ENCODE assay signal across 9 mouse cellular contexts in the genomic region with DNA sequence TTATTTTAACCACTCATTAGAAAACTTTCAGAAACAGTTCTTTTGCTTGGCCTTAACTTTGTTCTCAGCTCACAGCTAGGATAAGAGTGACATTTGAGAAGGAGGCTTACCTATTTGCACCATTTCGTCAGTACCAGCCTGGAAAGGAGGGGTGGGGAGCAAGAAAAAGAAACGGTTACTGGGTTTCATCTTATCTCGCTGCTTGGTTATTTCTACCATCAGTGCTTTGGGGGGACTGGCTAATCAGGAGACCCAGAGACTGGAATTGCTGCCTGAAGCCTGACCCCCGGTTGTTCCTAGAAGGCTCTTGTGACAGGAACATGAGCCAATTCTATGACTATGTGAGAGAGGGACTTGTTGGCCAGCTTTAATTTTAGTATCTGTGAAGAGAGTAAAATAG. TPM values are rescaled to one million over a fixed set of nuclear protein-coding genes. Genes with fewer than 3 reads are reported as not detected.
A peak's percentile ranks its signal among the peaks of the same experiment; 100 is the strongest.
DNase-seq lines count a peak whose midpoint lies in the region; ATAC-seq lines count a peak whose summit lies in the region.
"Had no signal": no experiment of that assay in that cellular context is flagged by ENCODE, and none has a peak within 500 bp of the region (broad histone marks: within the 10 kb centered on the region; RNA-seq: fewer than 3 reads in every experiment).

No protein-coding gene starts in this region.

- WGBS in heart, embryonic 10.5 days, result 21% methylated on average over 4 of the region's 4 CpGs
- 33% methylated on average over 4 of the region's 4 CpGs for WGBS in embryonic facial prominence, embryonic 10.5 days
- 56% methylated on average over 4 of the region's 4 CpGs for WGBS in hindbrain, embryonic 15.5 days
- WGBS in midbrain, embryonic 10.5 days, result 43% methylated on average over 4 of the region's 4 CpGs

- peaks cover 19% of the 10 kb centered on the region; the same call in 1 of the 2 replicates for H3K4me1 ChIP-seq in heart, embryonic 10.5 days
- H3K4me1 ChIP-seq in embryonic facial prominence, embryonic 10.5 days, result peaks cover 30% of the 10 kb centered on the region
- H3K4me1 ChIP-seq in hindbrain, embryonic 15.5 days (replicated peaks), result peaks cover 8% of the 10 kb centered on the region
- peaks cover 23% of the 10 kb centered on the region for H3K4me1 ChIP-seq in midbrain, embryonic 10.5 days

- DNase-seq in heart, embryonic 10.5 days (ENCODE audit: low spot score), result no peak
- no peak for DNase-seq in heart, postnatal 25 days (ENCODE audit: low spot score)
- no peak for DNase-seq in embryonic facial prominence, embryonic 10.5 days (ENCODE audit: low spot score)
- DNase-seq in midbrain, embryonic 10.5 days (ENCODE audit: low spot score), result no peak
- DNase-seq in ovary, postnatal 10 days (ENCODE audit: low spot score), result no peak
- no peak for DNase-seq in left cerebral cortex, postnatal 4 days
- no peak for DNase-seq in ovary, postnatal 36 days (ENCODE audit: low spot score)

- peak overlapping the region; percentile 97 for H3K4me2 ChIP-seq in hindbrain, embryonic 15.5 days

- H3K27me3 ChIP-seq in heart, embryonic 10.5 days (ENCODE audit: insufficient read depth, poor library complexity, severe bottlenecking), result no peaks in the 10 kb centered on the region
- no peaks in the 10 kb centered on the region for H3K27me3 ChIP-seq in embryonic facial prominence, embryonic 10.5 days (replicated peaks; ENCODE audit: low read depth, poor library complexity, severe bottlenecking)
- H3K27me3 ChIP-seq in hindbrain, embryonic 15.5 days, result no peaks in the 10 kb centered on the region
- H3K27me3 ChIP-seq in midbrain, embryonic 10.5 days (ENCODE audit: low read depth, poor library complexity, severe bottlenecking), result peaks cover 16% of the 10 kb centered on the region; the same call in 1 of the 2 replicates

- no peak for ATAC-seq in hindbrain, embryonic 15.5 days (ENCODE audit: low FRiP score, low read depth)

- H3K9me3 ChIP-seq in heart, embryonic 10.5 days, result no peaks in the 10 kb centered on the region
- peaks cover 5% of the 10 kb centered on the region for H3K9me3 ChIP-seq in embryonic facial prominence, embryonic 10.5 days
- no peaks in the 10 kb centered on the region for H3K9me3 ChIP-seq in hindbrain, embryonic 15.5 days
- H3K9me3 ChIP-seq in midbrain, embryonic 10.5 days (replicated peaks), result peaks cover 7% of the 10 kb centered on the region

- H3K27ac ChIP-seq in heart, embryonic 10.5 days, result peak overlapping the region; percentile 76; the same call in 1 of the 2 replicates
- peak overlapping the region; percentile 91; the same call in 1 of the 2 replicates for H3K27ac ChIP-seq in embryonic facial prominence, embryonic 10.5 days (replicated peaks)
- no peak overlapping the region for H3K27ac ChIP-seq in hindbrain, embryonic 15.5 days (replicated peaks)
- H3K27ac ChIP-seq in midbrain, embryonic 10.5 days (replicated peaks), result peak overlapping the region; percentile 60; the same call in 1 of the 2 replicates
- H3K27ac ChIP-seq: macrophage had no signal

- H3K4me3 ChIP-seq in heart, embryonic 10.5 days, result peak overlapping the region; percentile 81
- H3K4me3 ChIP-seq in embryonic facial prominence, embryonic 10.5 days, result peak overlapping the region; percentile 83
- peak overlapping the region; percentile 73 for H3K4me3 ChIP-seq in hindbrain, embryonic 15.5 days
- H3K4me3 ChIP-seq in midbrain, embryonic 10.5 days, result peak overlapping the region; percentile 74

- intact Hi-C loops in heart, postnatal 25 days (cut with DNase I), result loop anchor here (5.0 kb wide), 1 partner anchor 39 kb away; no protein-coding TSS in a partner anchor
- intact Hi-C loops in left cerebral cortex, postnatal 4 days (cut with DNase I), result loop anchor here (5.0 kb wide), 1 partner anchor 179 kb away; no protein-coding TSS in a partner anchor

- H3K9ac ChIP-seq in hindbrain, embryonic 15.5 days, result no peak overlapping the region

- H3K36me3 ChIP-seq in heart, embryonic 10.5 days, result no peaks in the 10 kb centered on the region
- H3K36me3 ChIP-seq in embryonic facial prominence, embryonic 10.5 days (replicated peaks), result peaks cover 7% of the 10 kb centered on the region
- H3K36me3 ChIP-seq in hindbrain, embryonic 15.5 days, result no peaks in the 10 kb centered on the region
- H3K36me3 ChIP-seq in midbrain, embryonic 10.5 days, result peaks cover 8% of the 10 kb centered on the region

RNA-seq across cellular contexts. Expression of gene Adamts3, which starts 1.7 kb away (rescaled TPM):
- 3.3 and 3.4 TPM in 2 replicates for polyA plus RNA-seq in heart, embryonic 10.5 days (2016; fragmentation: Nextera tagmentation; extraction: Ambion mirVana)
- total RNA-seq in heart, postnatal 25 days (2021), result 1 to 10 TPM; 6.9 to 8.1 TPM
- 3.4 and 4.0 TPM in 2 replicates for polyA plus RNA-seq in embryonic facial prominence, embryonic 10.5 days (2016; fragmentation: Nextera tagmentation; extraction: Ambion mirVana)
- 3.8 and 4.3 TPM in 2 replicates for polyA plus RNA-seq in hindbrain, embryonic 15.5 days (2015; fragmentation: Nextera tagmentation; extraction: Ambion mirVana)
- 4.2 and 5.1 TPM in 2 replicates for polyA plus RNA-seq in midbrain, embryonic 10.5 days (2016; fragmentation: Nextera tagmentation; extraction: Ambion mirVana)
- 10 to 100 TPM; 63.6 to 71.7 TPM for total RNA-seq in left cerebral cortex, postnatal 4 days (2021)
- polyA plus RNA-seq: macrophage had no signal
